Mouse (Mus musculus) myocyte (in vitro differentiated cells): ENCODE measurements around the gene Vmn1r218. TPM values are rescaled to one million over a fixed set of nuclear protein-coding genes. Genes with fewer than 3 reads are reported as not detected.
"Not testable (repeated sequence)": the region's sequence is repeated elsewhere in the genome, so short reads cannot be mapped to it uniquely, and the experiment has no call there.

Experiments
- H3K27me3 ChIP-seq: one replicate; pipeline ENCODE4 v1.6.1; 2011; ENCODE audit not compliant: control insufficient read depth, insufficient read depth, insufficient read length
- H3K36me3 ChIP-seq: one replicate; pipeline ENCODE4 v1.6.1; 2011; ENCODE audit not compliant: control insufficient read depth, insufficient read depth
- H3K4me2 ChIP-seq: one replicate; pipeline ENCODE4 v1.6.1; 2011; ENCODE audit warnings: low read depth, control low read depth
- H3K4me3 ChIP-seq: one replicate; pipeline ENCODE4 v1.5.1; 2011; ENCODE audit warnings: mild to moderate bottlenecking, control low read depth, moderate library complexity
- H3K79me2 ChIP-seq: one replicate; pipeline ENCODE4 v1.6.1; 2011; ENCODE audit not compliant: control insufficient read depth, insufficient read depth
- H3ac ChIP-seq: one replicate; pipeline ENCODE4 v1.6.1; 2011; ENCODE audit not compliant: control insufficient read depth, insufficient read length
- CEBPB ChIP-seq: IDR thresholded peaks from 2 replicates; pipeline ENCODE4 v1.6.1; 2011; ENCODE audit warnings: mild to moderate bottlenecking, moderate library complexity; ENCODE audit not compliant: poor library complexity, insufficient read depth, severe bottlenecking
- E2F4 ChIP-seq: IDR thresholded peaks from one replicate; pipeline ENCODE4 v1.6.1; 2011; ENCODE audit warnings: mild to moderate bottlenecking, control low read depth, moderate library complexity; ENCODE audit not compliant: insufficient read depth
- MAX ChIP-seq: IDR thresholded peaks from one replicate; pipeline ENCODE4 v1.6.1; 2011; ENCODE audit warnings: low read depth, mild to moderate bottlenecking, control low read depth
- MYOD1 ChIP-seq, 3 experiments: IDR thresholded peaks; one replicate each; pipeline ENCODE4 v1.6.1; 2011; ENCODE audit warnings: control low read depth in 2 of 3, low read depth in 2 of 3, mild to moderate bottlenecking in 2 of 3, moderate library complexity in 1 of 3; ENCODE audit not compliant: insufficient read length in 2 of 3, control insufficient read depth in 1 of 3
- MYOG ChIP-seq, 3 experiments: IDR thresholded peaks; one replicate each; pipeline ENCODE4 v1.6.1; 2011; ENCODE audit warnings: control low read depth in 2 of 3, low read depth in 2 of 3, mild to moderate bottlenecking in 2 of 3; ENCODE audit not compliant: insufficient read length in 2 of 3, control insufficient read depth in 1 of 3, insufficient read depth in 1 of 3
- POLR2A ChIP-seq: IDR thresholded peaks from one replicate; pipeline ENCODE4 v1.6.1; 2011; ENCODE audit warnings: low read depth, mild to moderate bottlenecking, control low read depth, moderate library complexity; ENCODE audit not compliant: insufficient read length
- POLR2AphosphoS2 ChIP-seq: IDR thresholded peaks from one replicate; pipeline ENCODE4 v1.6.1; 2011; ENCODE audit warnings: low read depth, control low read depth; ENCODE audit not compliant: insufficient read length
- REST ChIP-seq: IDR thresholded peaks from one replicate; pipeline ENCODE4 v1.6.1; 2011; ENCODE audit warnings: mild to moderate bottlenecking, control low read depth, moderate library complexity; ENCODE audit not compliant: insufficient read depth, insufficient read length
- SRF ChIP-seq: IDR thresholded peaks from one replicate; pipeline ENCODE4 v1.6.1; 2011; ENCODE audit warnings: low read depth; ENCODE audit not compliant: control insufficient read depth, insufficient read length
- TCF12 ChIP-seq: IDR thresholded peaks from one replicate; pipeline ENCODE4 v1.6.1; 2011; ENCODE audit warnings: mild to moderate bottlenecking, control low read depth; ENCODE audit not compliant: poor library complexity, insufficient read depth, severe bottlenecking
- TCF3 ChIP-seq: IDR thresholded peaks from one replicate; pipeline ENCODE4 v1.6.1; 2011; ENCODE audit warnings: low read depth, control low read depth; ENCODE audit not compliant: insufficient read length
- USF1 ChIP-seq: IDR thresholded peaks from one replicate; pipeline ENCODE4 v1.6.1; 2011; ENCODE audit warnings: low read depth, mild to moderate bottlenecking, control low read depth, moderate library complexity
- polyA plus RNA-seq: library from polyadenylated mRNA; unstranded; fragments of >200 nt; fragmentation: generic; extraction: Trizol; gene quantifications from one replicate; pipeline ENCODE4 v1.2.1, GENCODE M21; 2012; ENCODE audit warnings: missing spikeins

Vmn1r218 gene
- polyA plus RNA-seq, 1 experiment = not detected

DNA sequence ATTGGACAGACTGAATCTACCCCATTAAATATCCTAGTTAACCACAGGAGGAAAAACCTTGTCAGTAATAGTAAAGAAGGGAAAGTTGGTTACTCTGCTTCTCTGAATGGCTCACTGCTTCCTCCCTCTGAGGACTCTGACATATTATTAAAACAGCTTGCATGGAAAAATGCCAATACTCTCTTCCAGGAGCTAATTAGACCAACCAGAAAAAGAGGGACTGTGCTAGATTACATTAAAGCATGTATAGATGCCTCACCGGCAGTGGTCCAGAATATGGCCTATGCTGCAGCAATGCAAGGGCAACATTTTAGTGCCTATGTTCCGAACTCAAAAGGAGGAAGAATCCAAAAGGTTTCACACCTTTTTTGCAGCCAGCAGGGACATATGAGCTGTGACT lies 5.9 kb downstream of the Vmn1r218 start:
- Histone ChIP-seq H3K4me2 (no peak overlapping the region), H3ac (no peak overlapping the region), H3K79me2 (no peaks in the 10 kb centered on the region), H3K4me3 (no peak overlapping the region), H3K27me3 (no peaks in the 10 kb centered on the region), H3K36me3 (no peaks in the 10 kb centered on the region)
- TF ChIP-seq E2F4 = no peak
- no peak for TF ChIP-seq SRF
- TF ChIP-seq MYOD1 (IDR thresholded peaks at IDR 0.05; ENCODE audit: control insufficient read depth in 1 of 3, insufficient read length in 2 of 3, low read depth in 2 of 3) = no peak
- no peak for TF ChIP-seq TCF12
- TF ChIP-seq REST = no peak
- TF ChIP-seq POLR2A = no peak
- no peak for TF ChIP-seq POLR2AphosphoS2
- no peak for TF ChIP-seq USF1

DNA sequence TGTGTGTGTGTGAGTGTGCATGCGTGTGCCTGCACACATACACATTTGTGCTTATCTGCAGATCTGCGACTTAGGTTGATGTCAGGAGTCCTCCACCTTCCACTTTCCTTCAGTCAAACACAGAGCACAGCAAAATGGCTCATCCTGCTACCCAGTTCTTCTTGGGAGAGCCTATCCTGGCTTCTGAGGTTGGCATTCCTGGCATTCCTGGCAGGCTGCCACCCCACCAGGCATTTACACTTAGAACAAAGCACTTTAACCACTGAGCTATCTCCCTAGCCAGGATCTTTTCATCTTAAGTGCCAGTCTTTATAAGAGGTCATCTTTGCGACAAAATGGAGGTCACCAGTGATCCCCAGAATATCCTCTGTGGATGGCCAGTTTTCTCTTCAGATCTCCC lies 24.9 kb downstream of the Vmn1r218 start:
- Histone ChIP-seq H3ac (no peak overlapping the region), H3K27me3 (no peaks in the 10 kb centered on the region), H3K79me2 (no peaks in the 10 kb centered on the region), H3K4me2 (no peak overlapping the region), H3K4me3 (no peak overlapping the region), H3K36me3 (no peaks in the 10 kb centered on the region)
- TF ChIP-seq POLR2AphosphoS2 = no peak
- no peak for TF ChIP-seq CEBPB
- TF ChIP-seq TCF3 = no peak
- no peak for TF ChIP-seq MYOG (IDR thresholded peaks at IDR 0.05; ENCODE audit: control insufficient read depth in 1 of 3, insufficient read depth in 1 of 3, insufficient read length in 2 of 3, low read depth in 2 of 3)
- TF ChIP-seq E2F4 = no peak
- TF ChIP-seq REST = no peak
- no peak for TF ChIP-seq SRF
- no peak for TF ChIP-seq USF1
- no peak for TF ChIP-seq MAX

DNA sequence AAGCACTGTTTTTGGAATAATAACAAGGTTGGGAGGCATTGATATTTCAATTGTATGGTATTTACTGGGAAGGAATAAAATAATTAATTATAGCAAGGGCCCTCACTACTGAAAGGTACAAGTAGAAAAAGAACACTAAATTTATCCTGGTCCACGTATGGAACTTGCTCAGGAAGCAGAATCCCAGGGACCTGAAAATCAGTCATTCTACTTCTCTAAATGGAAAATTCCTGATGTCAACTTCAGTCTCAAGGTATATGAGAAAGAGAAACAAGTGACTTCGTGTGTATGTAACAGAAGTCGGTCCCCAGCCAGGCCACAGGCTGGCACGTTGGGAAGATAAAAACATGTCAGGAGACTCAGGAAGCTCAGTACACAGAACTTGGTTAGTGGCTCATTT lies 26.1 kb downstream of the Vmn1r218 start, which contains the start of gene Vmn1r219:
Gene Vmn1r219 (plus strand): TSS at position 301 of the 400 bp plus-strand sequence.
- no peak within 1 kb of the TSS for H3ac ChIP-seq
- no peaks in the 10 kb centered on the region for H3K36me3 ChIP-seq
- no peak within 1 kb of the TSS for H3K4me3 ChIP-seq
- H3K79me2 ChIP-seq = no peaks in the 10 kb centered on the region
- TF ChIP-seq POLR2AphosphoS2 (no peak), USF1 (no peak), SRF (no peak), MYOG (IDR thresholded peaks at IDR 0.05; ENCODE audit: control insufficient read depth in 1 of 3, insufficient read depth in 1 of 3, insufficient read length in 2 of 3, low read depth in 2 of 3) (no peak)
- H3K27me3 ChIP-seq = no peaks in the 10 kb centered on the region
- H3K4me2 ChIP-seq = no peak within 1 kb of the TSS

GRCm38 (mm10) chr13:23166471-23166870 lies 33.5 kb downstream of the Vmn1r218 start:
- not testable (repeated sequence) for H3ac ChIP-seq, H3K79me2 ChIP-seq, H3K4me2 ChIP-seq, H3K4me3 ChIP-seq, H3K36me3 ChIP-seq, H3K27me3 ChIP-seq

DNA sequence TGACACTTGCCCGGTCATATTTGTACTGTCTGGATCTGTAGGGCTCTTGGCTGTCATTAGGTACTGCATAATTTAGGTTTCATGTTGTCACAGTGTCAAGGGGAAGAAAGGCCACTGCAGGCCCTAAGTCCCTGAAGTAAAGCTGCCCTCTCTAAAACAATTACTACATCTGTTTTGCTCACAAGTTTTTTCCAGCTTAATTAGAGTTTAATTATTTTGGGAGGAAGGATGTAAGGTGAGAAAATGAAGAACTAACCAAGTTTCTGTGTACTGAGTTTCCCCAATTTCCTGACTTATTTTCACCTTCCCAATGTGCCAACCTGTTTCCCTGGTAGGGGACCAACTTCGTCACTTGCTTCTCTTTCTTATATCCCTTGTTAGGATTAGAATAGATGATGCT lies 54.9 kb downstream of the Vmn1r218 start, which contains the start of gene Vmn1r220:
Gene Vmn1r220 (minus strand): TSS at position 101 of the 400 bp plus-strand sequence.
- TF ChIP-seq MYOG (IDR thresholded peaks at IDR 0.05; ENCODE audit: control insufficient read depth in 1 of 3, insufficient read depth in 1 of 3, insufficient read length in 2 of 3, low read depth in 2 of 3) = no peak
- TF ChIP-seq CEBPB = no peak
- no peak for TF ChIP-seq POLR2AphosphoS2
- TF ChIP-seq POLR2A = no peak
- no peak for TF ChIP-seq MAX
- TF ChIP-seq REST = no peak
- no peak for TF ChIP-seq SRF
- TF ChIP-seq MYOD1 (IDR thresholded peaks at IDR 0.05; ENCODE audit: control insufficient read depth in 1 of 3, insufficient read length in 2 of 3, low read depth in 2 of 3) = no peak
- no peak for TF ChIP-seq E2F4
- no peak for TF ChIP-seq TCF3
- TF ChIP-seq USF1 = no peak
- TF ChIP-seq TCF12 = no peak
- no peaks in the 10 kb centered on the region for H3K79me2 ChIP-seq
- no peak within 1 kb of the TSS for H3K4me3 ChIP-seq
- H3K27me3 ChIP-seq = no peaks in the 10 kb centered on the region
- H3K4me2 ChIP-seq = no peak within 1 kb of the TSS
- H3K36me3 ChIP-seq = no peaks in the 10 kb centered on the region
- no peak within 1 kb of the TSS for H3ac ChIP-seq

Other genes starting within 250 kb of the Vmn1r218 start
- not detected for gene Vmn1r212, start 248.9 kb upstream of the Vmn1r218 start, polyA plus RNA-seq
- gene Vmn1r213, start 125.5 kb upstream of the Vmn1r218 start, polyA plus RNA-seq = not detected
- gene Vmn1r214, start 102.7 kb upstream of the Vmn1r218 start, polyA plus RNA-seq = not detected
- gene Vmn1r215, start 65.1 kb upstream of the Vmn1r218 start, polyA plus RNA-seq = not detected
- gene Vmn1r217, start 14.9 kb upstream of the Vmn1r218 start, polyA plus RNA-seq = not detected
- gene Vmn1r219, start 26.2 kb downstream of the Vmn1r218 start, polyA plus RNA-seq = not detected
- not detected for gene Vmn1r220, start 54.8 kb downstream of the Vmn1r218 start, polyA plus RNA-seq
- gene Vmn1r221, start 81.0 kb downstream of the Vmn1r218 start, polyA plus RNA-seq = not detected
- not detected for gene Vmn1r222, start 102.8 kb downstream of the Vmn1r218 start, polyA plus RNA-seq
- not detected for gene Vmn1r223, start 114.0 kb downstream of the Vmn1r218 start, polyA plus RNA-seq
- gene Zfp322a, start 236.1 kb downstream of the Vmn1r218 start, polyA plus RNA-seq = 4.3 TPM